ENCODE assay signal across 8 mouse cellular contexts in the genomic region with DNA sequence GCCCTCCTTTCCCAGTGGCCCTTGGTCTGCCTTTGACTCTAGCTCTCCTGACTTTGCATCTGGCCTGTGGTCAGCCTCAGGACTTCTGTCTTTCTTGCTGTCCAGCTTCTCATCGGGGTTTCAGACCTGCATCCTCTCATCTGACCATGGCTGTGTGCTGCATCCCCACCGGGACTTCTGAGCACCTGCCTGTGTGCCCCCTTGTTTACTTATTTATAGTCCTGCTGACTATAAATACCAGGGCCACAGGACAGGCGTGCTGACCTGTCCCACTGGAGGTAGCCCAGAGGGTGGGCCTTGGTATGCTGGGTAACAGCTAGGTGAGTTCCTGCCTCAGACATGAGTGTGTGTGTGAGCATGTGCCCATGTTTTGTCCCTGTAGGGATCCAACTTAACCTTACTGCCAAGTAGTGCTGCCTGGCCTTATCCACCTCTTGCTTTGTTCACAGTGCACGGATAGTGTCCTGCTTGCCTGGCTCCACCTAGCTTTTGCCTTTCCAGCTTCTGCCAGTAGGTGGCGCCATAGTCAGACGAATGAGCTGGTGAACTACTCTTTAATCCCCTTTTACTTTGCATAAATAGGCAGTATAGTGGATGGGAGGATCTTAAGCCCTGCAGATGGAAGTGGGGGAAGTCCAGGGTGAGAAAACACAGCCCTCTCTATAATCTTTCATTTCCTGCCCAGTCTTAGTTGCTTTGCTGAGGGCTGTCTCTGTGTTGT. TPM values are rescaled to one million over a fixed set of nuclear protein-coding genes. Genes with fewer than 3 reads are reported as not detected.
A peak's percentile ranks its signal among the peaks of the same experiment; 100 is the strongest.
DNase-seq lines count a peak whose midpoint lies in the region; ATAC-seq and TF ChIP-seq lines count a peak whose summit lies in the region.

No protein-coding gene starts in this region.

- H3K9ac ChIP-seq in heart, embryonic 15.5 days = no peak overlapping the region
- H3K9ac ChIP-seq in liver, embryonic 11.5 days (ENCODE audit: low read depth, low read length) = no peak overlapping the region
- no peak overlapping the region for H3K9ac ChIP-seq in stomach, embryonic 14.5 days (replicated peaks; ENCODE audit: low read depth, low read length)

- no peak for TF ChIP-seq POLR2A in brain, embryonic 14.5 days (IDR thresholded peaks at IDR 0.05; ENCODE audit: borderline replicate concordance, extremely low read depth, insufficient read depth, insufficient read length, poor library complexity, severe bottlenecking)

- no peak overlapping the region for H3K4me2 ChIP-seq in heart, embryonic 15.5 days
- no peak overlapping the region for H3K4me2 ChIP-seq in liver, embryonic 11.5 days
- H3K4me2 ChIP-seq in stomach, embryonic 14.5 days (replicated peaks; ENCODE audit: low read depth, low read length) = peak overlapping the region; percentile 32; the same call in 1 of the 2 replicates

- no peaks in the 10 kb centered on the region for H3K27me3 ChIP-seq in heart, embryonic 15.5 days
- H3K27me3 ChIP-seq in liver, embryonic 11.5 days (replicated peaks; ENCODE audit: control insufficient read depth, insufficient read depth, low read length) = no peaks in the 10 kb centered on the region
- H3K27me3 ChIP-seq in stomach, embryonic 14.5 days (ENCODE audit: control insufficient read depth, insufficient read depth, low read length) = no peaks in the 10 kb centered on the region

- peaks cover 34% of the 10 kb centered on the region for H3K4me1 ChIP-seq in heart, embryonic 15.5 days (replicated peaks)
- H3K4me1 ChIP-seq in liver, embryonic 11.5 days (replicated peaks; ENCODE audit: control insufficient read depth, insufficient read depth, low read length) = peaks cover 10% of the 10 kb centered on the region; the same call in 1 of the 2 replicates
- H3K4me1 ChIP-seq in stomach, embryonic 14.5 days (ENCODE audit: control insufficient read depth, insufficient read depth, low read length) = peaks cover 3% of the 10 kb centered on the region; the same call in 1 of the 2 replicates

- H3K4me3 ChIP-seq in heart, embryonic 15.5 days = no peak overlapping the region
- no peak overlapping the region for H3K4me3 ChIP-seq in liver, embryonic 11.5 days (ENCODE audit: low read depth, low read length)
- peak overlapping the region; percentile 8; the same call in 1 of the 2 replicates for H3K4me3 ChIP-seq in stomach, embryonic 14.5 days (ENCODE audit: low read depth, low read length)

- no peaks in the 10 kb centered on the region for H3K9me3 ChIP-seq in heart, embryonic 15.5 days (replicated peaks)
- no peaks in the 10 kb centered on the region for H3K9me3 ChIP-seq in liver, embryonic 11.5 days (ENCODE audit: control insufficient read depth, low read length)
- no peaks in the 10 kb centered on the region for H3K9me3 ChIP-seq in stomach, embryonic 14.5 days (ENCODE audit: control insufficient read depth, low read depth, low read length)

- no peak overlapping the region for H3K27ac ChIP-seq in heart, embryonic 15.5 days
- no peak overlapping the region for H3K27ac ChIP-seq in liver, embryonic 11.5 days (ENCODE audit: low read depth, low read length)
- peak overlapping the region; percentile 62; the same call in 1 of the 2 replicates for H3K27ac ChIP-seq in stomach, embryonic 14.5 days (ENCODE audit: low read length)

- peak; percentile 91 for TF ChIP-seq CTCF in brain, embryonic 14.5 days (IDR thresholded peaks at IDR 0.05; ENCODE audit: borderline replicate concordance, extremely low read depth, insufficient read depth, insufficient read length)

- H3K36me3 ChIP-seq in heart, embryonic 15.5 days = no peaks in the 10 kb centered on the region
- H3K36me3 ChIP-seq in liver, embryonic 11.5 days (ENCODE audit: control insufficient read depth, insufficient read depth, low read length) = no peaks in the 10 kb centered on the region
- H3K36me3 ChIP-seq in stomach, embryonic 14.5 days (ENCODE audit: control insufficient read depth, insufficient read depth, low read length) = no peaks in the 10 kb centered on the region; the same call in 1 of the 2 replicates

- 38% methylated on average over 6 of the region's 6 CpGs for WGBS in heart, embryonic 15.5 days
- 37% methylated on average over 6 of the region's 6 CpGs for WGBS in liver, embryonic 11.5 days
- 36% methylated on average over 6 of the region's 6 CpGs for WGBS in stomach, embryonic 14.5 days

- peak; percentile 92 for ATAC-seq in CD4-positive, CD25-positive, alpha-beta regulatory T cell, adult 4 months
- ATAC-seq in erythroid progenitor cell, adult 5-6 weeks (replicated peaks; ENCODE audit: low FRiP score, poor library complexity, severe bottlenecking) = peak; percentile 69; the same call in 1 of the 2 replicates
- 0 out of 2 replicates have a peak, but pooled peaks have one; percentile 9 for ATAC-seq in heart, embryonic 15.5 days (replicated peaks; ENCODE audit: insufficient number of reproducible peaks, insufficient read depth, low FRiP score, low read depth)
- ATAC-seq in liver, embryonic 11.5 days (replicated peaks; ENCODE audit: low FRiP score) = peak; percentile 34; the same call in 1 of the 2 replicates
- ATAC-seq in stomach, embryonic 14.5 days (ENCODE audit: insufficient number of reproducible peaks, insufficient read depth, low FRiP score, low read depth) = peak; percentile 72

- DNase-seq in brain, embryonic 14.5 days (ENCODE audit: low read depth) = peak; percentile 91
- DNase-seq in kidney, postnatal 10 days = peak; percentile 96
- peak; percentile 87 for DNase-seq in liver, embryonic 11.5 days (ENCODE audit: low spot score)
- DNase-seq in neural tube, embryonic 10.5 days (ENCODE audit: extremely low spot score, low spot score) = peak; percentile 95

RNA-seq across cellular contexts. Expression of gene Acot7, which starts 36.0 kb away (rescaled TPM):
- 100 to 1,000 TPM; 108 to 145 TPM for polyA plus RNA-seq in CD4-positive, CD25-positive, alpha-beta regulatory T cell, adult 4 months (2017; shearing (Covaris generic))
- 178 and 244 TPM in 2 replicates for polyA plus RNA-seq in brain, embryonic 14.5 days (2012; rRNA removed)
- 15.1 and 30.2 TPM in 2 replicates for total RNA-seq in erythroid progenitor cell, adult 5-6 weeks (2015; ENCODE audit: low replicate concordance)
- 3.7 and 3.9 TPM in 2 replicates for total RNA-seq in erythroid progenitor cell, adult 5-6 weeks (2017; ENCODE audit: low replicate concordance)
- polyA plus RNA-seq in heart, embryonic 15.5 days (2015; fragmentation: Nextera tagmentation; extraction: Ambion mirVana) = 58.4 and 73.4 TPM in 2 replicates
- polyA plus RNA-seq in liver, embryonic 11.5 days (2014; fragmentation: Nextera tagmentation; extraction: Ambion mirVana) = 50.0 and 51.1 TPM in 2 replicates
- polyA plus RNA-seq in stomach, embryonic 14.5 days (2014; fragmentation: Nextera tagmentation; extraction: Ambion mirVana) = 71.4 and 72.4 TPM in 2 replicates

RNA-seq across cellular contexts. Expression of gene Hes2, which starts 55.3 kb away (rescaled TPM):
- not detected for polyA plus RNA-seq in CD4-positive, CD25-positive, alpha-beta regulatory T cell, adult 4 months (2017; shearing (Covaris generic))
- not detected in 2 replicates for polyA plus RNA-seq in brain, embryonic 14.5 days (2012; rRNA removed)
- not detected in 2 replicates for total RNA-seq in erythroid progenitor cell, adult 5-6 weeks (2015; ENCODE audit: low replicate concordance)
- not detected in 2 replicates for total RNA-seq in erythroid progenitor cell, adult 5-6 weeks (2017; ENCODE audit: low replicate concordance)
- polyA plus RNA-seq in heart, embryonic 15.5 days (2015; fragmentation: Nextera tagmentation; extraction: Ambion mirVana) = 0.23 TPM in 1 of 2 replicates, not detected in the other
- not detected in 2 replicates for polyA plus RNA-seq in liver, embryonic 11.5 days (2014; fragmentation: Nextera tagmentation; extraction: Ambion mirVana)
- 0.29 and 0.55 TPM in 2 replicates for polyA plus RNA-seq in stomach, embryonic 14.5 days (2014; fragmentation: Nextera tagmentation; extraction: Ambion mirVana)

Comparison
In these comparisons a context has a peak if more than half of its experiments do, and no peak if none do; other contexts are left out.
1. ATAC-seq: peak in every context shown above with its lines; median percentile 92 in CD4-positive, CD25-positive, alpha-beta regulatory T cell, adult 4 months; 72 in stomach, embryonic 14.5 days; 69 in erythroid progenitor cell, adult 5-6 weeks; 34 in liver, embryonic 11.5 days; 9 in heart, embryonic 15.5 days.